7 mouse cellular contexts compared by ENCODE assay signal in genomic region chr13:3537594-3538222, GRCm38 (mm10). TPM values are rescaled to one million over a fixed set of nuclear protein-coding genes. Genes with fewer than 3 reads are reported as not detected.
DNase-seq lines count a peak whose midpoint lies in the region; ATAC-seq lines count a peak whose summit lies in the region.

Gdi2 (plus strand) TSS chr13:3538063.

- DNase-seq in adrenal gland, adult 2 months: peak; percentile 98
- DNase-seq in embryo, embryonic 11.5 days (ENCODE audit: low read depth, low spot score): peak; percentile 99
- DNase-seq in gastrocnemius, postnatal 4 days (ENCODE audit: low spot score in 2 of 2): peak; percentile 92 to 95
- DNase-seq in left cerebral cortex, postnatal 36 days (ENCODE audit: low spot score in 2 of 2): peak; percentile 90 to 91
- DNase-seq in midbrain, embryonic 11.5 days (ENCODE audit: low spot score, missing footprints): peak; percentile 99
- peak; percentile 98 for DNase-seq in skeletal muscle tissue, adult 2 months (ENCODE audit: low read depth, low spot score)

- ATAC-seq in intestine, embryonic 16.5 days: peak; percentile 97
- peak; percentile 98 for ATAC-seq in midbrain, embryonic 11.5 days (ENCODE audit: low FRiP score)

- under 1% methylated on average over 43 of the region's 47 CpGs for WGBS in intestine, embryonic 16.5 days
- under 1% methylated on average over 39 of the region's 47 CpGs for WGBS in midbrain, embryonic 11.5 days

- no peaks in the 10 kb centered on the region for H3K36me3 ChIP-seq in intestine, embryonic 16.5 days (ENCODE audit: control insufficient read depth, insufficient read depth, low read length)
- H3K36me3 ChIP-seq in midbrain, embryonic 11.5 days (ENCODE audit: control insufficient read depth, insufficient read depth, low read length): no peaks in the 10 kb centered on the region

- no peaks in the 10 kb centered on the region for H3K9me3 ChIP-seq in intestine, embryonic 16.5 days (ENCODE audit: control insufficient read depth, low read length)
- H3K9me3 ChIP-seq in midbrain, embryonic 11.5 days (ENCODE audit: control insufficient read depth, low read length): no peaks in the 10 kb centered on the region

- no peaks in the 10 kb centered on the region for H3K27me3 ChIP-seq in intestine, embryonic 16.5 days (replicated peaks; ENCODE audit: control insufficient read depth, insufficient read depth, low read length)
- H3K27me3 ChIP-seq in midbrain, embryonic 11.5 days (ENCODE audit: control insufficient read depth, insufficient read depth, low read length): no peaks in the 10 kb centered on the region

- H3K4me3 ChIP-seq in intestine, embryonic 16.5 days (ENCODE audit: low read length): peak within 1 kb of the TSS; percentile 79
- peak within 1 kb of the TSS; percentile 94 for H3K4me3 ChIP-seq in midbrain, embryonic 11.5 days (ENCODE audit: low read depth, low read length)

- peak within 1 kb of the TSS; percentile 90 for H3K4me2 ChIP-seq in intestine, embryonic 16.5 days (ENCODE audit: low read depth, low read length)
- peak within 1 kb of the TSS; percentile 70 for H3K4me2 ChIP-seq in midbrain, embryonic 11.5 days

- peak within 1 kb of the TSS; percentile 99 for H3K27ac ChIP-seq in intestine, embryonic 16.5 days (ENCODE audit: low read length)
- H3K27ac ChIP-seq in midbrain, embryonic 11.5 days (ENCODE audit: low read depth, low read length): peak within 1 kb of the TSS; percentile 94

- peaks cover 16% of the 10 kb centered on the region for H3K4me1 ChIP-seq in intestine, embryonic 16.5 days (ENCODE audit: control insufficient read depth, insufficient read depth, low read length)
- H3K4me1 ChIP-seq in midbrain, embryonic 11.5 days (ENCODE audit: control insufficient read depth, insufficient read depth, low read length): peaks cover 18% of the 10 kb centered on the region

- intact Hi-C loops in left cerebral cortex, postnatal 36 days (cut with DNase I): loop anchor here (2.0 to 10.0 kb wide), 2 partner anchors 73 to 133 kb away; partner anchors contain the start of gene Fam208b

- peak within 1 kb of the TSS; percentile 99 for H3K9ac ChIP-seq in intestine, embryonic 16.5 days (ENCODE audit: low read depth, low read length)
- H3K9ac ChIP-seq in midbrain, embryonic 11.5 days (ENCODE audit: low read length): peak within 1 kb of the TSS; percentile 97

RNA-seq across cellular contexts. Expression of gene Gdi2, which starts in this region (rescaled TPM):
- total RNA-seq in adrenal gland, adult 2 months (2021): 100 to 1,000 TPM; 365 to 399 TPM
- 307 and 317 TPM in 2 replicates for polyA plus RNA-seq in adrenal gland, adult 2 months (2012; rRNA removed)
- 100 to 1,000 TPM; 275 to 283 TPM for total RNA-seq in gastrocnemius, postnatal 4 days (2021)
- polyA plus RNA-seq in intestine, embryonic 16.5 days (2015; fragmentation: Nextera tagmentation; extraction: Ambion mirVana): 446 and 447 TPM in 2 replicates
- total RNA-seq in left cerebral cortex, postnatal 36 days (2021): 100 to 1,000 TPM; 277 to 299 TPM
- polyA plus RNA-seq in midbrain, embryonic 11.5 days (2014; fragmentation: Nextera tagmentation; extraction: Ambion mirVana): 520 and 553 TPM in 2 replicates

Comparison
In these comparisons a context has a peak if more than half of its experiments do, and no peak if none do; other contexts are left out.
1. Peak in every context shown above with its lines: DNase-seq, ATAC-seq, H3K4me3 ChIP-seq and H3K27ac ChIP-seq.